8 mouse cellular contexts compared by ENCODE assay signal in genomic region chr1:171064491-171065242, GRCm38 (mm10). TPM values are rescaled to one million over a fixed set of nuclear protein-coding genes. Genes with fewer than 3 reads are reported as not detected.
DNase-seq lines count a peak whose midpoint lies in the region; ATAC-seq and TF ChIP-seq lines count a peak whose summit lies in the region.
"Not testable (repeated sequence)": the region's sequence is repeated elsewhere in the genome, so short reads cannot be mapped to it uniquely, and the experiment has no call there.

Gene Fcgr3 (minus strand): TSS chr1:171064935.

- H3K4me1 ChIP-seq in lung, embryonic 16.5 days (replicated peaks; ENCODE audit: control insufficient read depth, insufficient read depth, low read length) = peaks cover 12% of the 10 kb centered on the region
- peaks cover 12% of the 10 kb centered on the region for H3K4me1 ChIP-seq in olfactory bulb, adult 2 months (ENCODE audit: control insufficient read depth, insufficient read depth, low read length)
- not testable (repeated sequence) for H3K4me1 ChIP-seq in thymus, adult 2 months (replicated peaks; ENCODE audit: control insufficient read depth, insufficient read depth, low read length)

- H3K9me3 ChIP-seq in lung, embryonic 16.5 days (ENCODE audit: control insufficient read depth, low read length) = not testable (repeated sequence)

- 2% methylated on average over 41 of the region's 75 CpGs for WGBS in lung, embryonic 16.5 days
- 1% methylated on average over 47 of the region's 75 CpGs for WGBS in olfactory bulb, adult 2 months
- 5% methylated on average over 47 of the region's 75 CpGs for WGBS in thymus, adult 2 months

- H3K4me3 ChIP-seq in lung, embryonic 16.5 days (ENCODE audit: low read length) = peak within 1 kb of the TSS; percentile 43
- peak within 1 kb of the TSS; percentile 14 for H3K4me3 ChIP-seq in olfactory bulb, adult 2 months (ENCODE audit: insufficient read depth, low read depth, low read length)
- H3K4me3 ChIP-seq in thymus, adult 2 months (ENCODE audit: control insufficient read depth, insufficient read depth, low read length) = peak within 1 kb of the TSS; percentile 15

- H3K9ac ChIP-seq in lung, embryonic 16.5 days (ENCODE audit: low read length) = peak within 1 kb of the TSS; percentile 7; the same call in 1 of the 2 replicates

- H3K4me2 ChIP-seq in lung, embryonic 16.5 days (ENCODE audit: low read depth, low read length) = peak within 1 kb of the TSS; percentile 51

- H3K27ac ChIP-seq in lung, embryonic 16.5 days (ENCODE audit: low read length); olfactory bulb, adult 2 months (ENCODE audit: insufficient read depth, low read depth, low read length); thymus, adult 2 months (ENCODE audit: control insufficient read depth, insufficient read depth, low read length): not testable (repeated sequence)

- ATAC-seq in hematopoietic stem cell, adult 5-6 weeks (replicated peaks in 1 of 2; ENCODE audit: insufficient read depth in 1 of 2, low FRiP score in 2 of 2, low TSS enrichment in 1 of 2, low read depth in 1 of 2, poor library complexity in 2 of 2, severe bottlenecking in 2 of 2) = peak; percentile 13 to 34
- peak; percentile 69 for ATAC-seq in lung, embryonic 16.5 days (ENCODE audit: low read depth)

- not testable (repeated sequence) for TF ChIP-seq POLR2A in olfactory bulb, adult 2 months (IDR thresholded peaks at IDR 0.05; ENCODE audit: insufficient read depth, low read depth, low read length); thymus, adult 2 months (IDR thresholded peaks at IDR 0.05; ENCODE audit: control insufficient read depth, extremely low read depth, insufficient read depth, low read length, poor library complexity)

- TF ChIP-seq CTCF in olfactory bulb, adult 2 months (IDR thresholded peaks at IDR 0.05; ENCODE audit: insufficient read depth, low read depth, low read length); thymus, adult 2 months (IDR thresholded peaks at IDR 0.05; ENCODE audit: borderline replicate concordance, control insufficient read depth, extremely low read depth, insufficient read depth, low read length, poor library complexity): not testable (repeated sequence)

- H3K27me3 ChIP-seq in lung, embryonic 16.5 days (ENCODE audit: control insufficient read depth, insufficient read depth, low read depth, low read length) = peaks cover 22% of the 10 kb centered on the region
- H3K27me3 ChIP-seq in thymus, adult 2 months (ENCODE audit: control insufficient read depth, insufficient read depth, low read length) = not testable (repeated sequence)

- H3K36me3 ChIP-seq in lung, embryonic 16.5 days (ENCODE audit: control insufficient read depth, insufficient read depth, low read length); thymus, adult 2 months (ENCODE audit: control insufficient read depth, insufficient read depth, low read length): not testable (repeated sequence)

- peak; percentile 67 for DNase-seq in MN1 (ENCODE audit: low spot score)
- DNase-seq in cerebellum, adult 9-11 months = peak; percentile 65
- peak; percentile 69 to 76 for DNase-seq in frontal cortex, adult 2 months (ENCODE audit: extremely low spot score in 1 of 2, low spot score in 1 of 2)
- DNase-seq in layer of hippocampus, adult 9-10 months (ENCODE audit: low spot score) = peak; percentile 71
- DNase-seq in thymus, adult 2 months = peak; percentile 62

RNA-seq across cellular contexts. Expression of gene Fcgr3, which starts in this region (rescaled TPM):
- 14.6 and 21.5 TPM in 2 replicates for polyA plus RNA-seq in frontal cortex, adult 2 months (2012; rRNA removed)
- total RNA-seq in hematopoietic stem cell, adult 5-6 weeks (2017) = 30.2 and 49.4 TPM in 2 replicates
- polyA plus RNA-seq in lung, embryonic 16.5 days (2015; fragmentation: Nextera tagmentation; extraction: Ambion mirVana) = 12.7 and 19.3 TPM in 2 replicates
- not detected in 2 replicates for polyA plus RNA-seq in olfactory bulb, adult 2 months (2012; ENCODE audit: insufficient read depth, insufficient read length, low replicate concordance, missing spikeins)
- polyA plus RNA-seq in thymus, adult 2 months (2012; rRNA removed) = 16.6 and 20.7 TPM in 2 replicates

Comparison
In these comparisons a context has a peak if more than half of its experiments do, and no peak if none do; other contexts are left out.
1. RNA of gene Fcgr3 (polyA plus RNA-seq): 14.6 to 21.5 TPM in frontal cortex, adult 2 months, 16.6 to 20.7 TPM in thymus, adult 2 months and 12.7 to 19.3 TPM in lung, embryonic 16.5 days; not detected in olfactory bulb, adult 2 months; every median in the first group is over 10 times any median in the second.
2. Peak in every context shown above with its lines, with median percentiles within 50 percentile points of each other: DNase-seq and H3K4me3 ChIP-seq.